Mouse (Mus musculus): Measurements from ENCODE around the gene Tmem255b.

DNA sequence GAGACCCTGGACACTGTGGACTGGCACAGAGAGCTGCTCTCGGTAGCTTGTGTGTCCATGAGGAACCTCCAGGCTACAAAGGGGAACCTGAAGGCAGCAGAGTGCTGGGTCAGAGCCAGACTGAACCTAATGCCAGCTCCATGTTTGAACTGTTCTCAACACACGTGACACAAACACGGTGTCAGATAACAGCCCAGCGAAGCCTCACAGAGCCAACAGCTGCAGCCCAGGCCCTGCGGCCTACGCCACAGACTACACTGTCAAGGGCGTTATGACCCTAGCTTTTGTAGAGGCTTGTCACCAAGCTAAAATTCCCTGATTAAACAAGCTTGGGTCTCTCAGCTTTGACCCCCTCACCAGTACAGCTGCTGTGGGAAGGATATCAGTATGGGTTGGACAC, 37.3 kb downstream of the Tmem255b start:
- TF ChIP-seq HCFC1 (IDR thresholded peaks at IDR 0.05; ENCODE audit: borderline replicate concordance, insufficient read depth, low read length) (no peak), CHD2 (IDR thresholded peaks at IDR 0.05; ENCODE audit: low read depth, low read length) (no peak)

All from ES-E14 (cell line).